Mouse (Mus musculus) ES-E14 (cell line): ENCODE measurements around the gene Pck2. TPM values are rescaled to one million over a fixed set of nuclear protein-coding genes. Genes with fewer than 3 reads are reported as not detected.

Source experiments
- DNase-seq: peaks from one replicate; pipeline ENCODE4 v3.0.0-alpha.2; 2013; ENCODE audit warnings: low read depth, low spot score
- H3K27ac ChIP-seq: 2 replicates; pipeline ENCODE4 v1.5.1; 2012; ENCODE audit warnings: low read depth, mild to moderate bottlenecking, low read length, moderate library complexity, mixed read lengths; ENCODE audit not compliant: poor library complexity, insufficient read depth, severe bottlenecking
- H3K36me3 ChIP-seq: 2 replicates; pipeline ENCODE4 v1.6.1; 2012; ENCODE audit warnings: mild to moderate bottlenecking, low read length, moderate library complexity, mixed read lengths; ENCODE audit not compliant: control insufficient read depth, poor library complexity, insufficient read depth, severe bottlenecking
- H3K4me1 ChIP-seq, 2 experiments: fragments of 150-350 bp in 1 of 2; sonication (generic) in 1 of 2; 2 replicates each; pipeline ENCODE4 v1.6.1; 2012; ENCODE audit warnings: low read length in 2 of 2, mild to moderate bottlenecking in 1 of 2, mixed read lengths in 1 of 2; ENCODE audit not compliant: control insufficient read depth in 2 of 2, insufficient read depth in 2 of 2, poor library complexity in 1 of 2
- H3K4me3 ChIP-seq, 2 experiments: fragments of 150-350 bp in 1 of 2; sonication (generic) in 1 of 2; 2 replicates each; pipeline ENCODE4 v1.5.1; 2012; ENCODE audit warnings: low read length in 2 of 2, low read depth in 1 of 2, mild to moderate bottlenecking in 1 of 2, mixed read lengths in 1 of 2; ENCODE audit not compliant: insufficient read depth in 1 of 2, poor library complexity in 1 of 2, severe bottlenecking in 1 of 2
- H3K9ac ChIP-seq: 2 replicates; pipeline ENCODE4 v1.6.1; 2012; ENCODE audit warnings: low read depth, mild to moderate bottlenecking, low read length, mixed read lengths; ENCODE audit not compliant: poor library complexity, insufficient read depth, severe bottlenecking
- H3K9me3 ChIP-seq: fragments of 150-350 bp; sonication (generic); 2 replicates; pipeline ENCODE4 v1.6.1; 2012; ENCODE audit warnings: low read depth, mild to moderate bottlenecking, low read length; ENCODE audit not compliant: control insufficient read depth, insufficient read depth
- CHD2 ChIP-seq: IDR thresholded peaks from 2 replicates; pipeline ENCODE4 v1.6.1; 2014; ENCODE audit warnings: mild to moderate bottlenecking, low read depth, low read length, inconsistent platforms
- HCFC1 ChIP-seq: IDR thresholded peaks from 2 replicates; pipeline ENCODE4 v1.6.1; 2012; ENCODE audit warnings: low read length, inconsistent platforms, borderline replicate concordance; ENCODE audit not compliant: insufficient read depth
- MAFK ChIP-seq: IDR thresholded peaks from 2 replicates; pipeline ENCODE4 v1.6.1; 2014; ENCODE audit warnings: mild to moderate bottlenecking, low read depth, low read length, inconsistent platforms; ENCODE audit not compliant: insufficient read depth
- ZC3H11A ChIP-seq: IDR thresholded peaks from 2 replicates; pipeline ENCODE4 v1.6.1; 2012; ENCODE audit warnings: low read depth, mild to moderate bottlenecking, inconsistent platforms, low read length, borderline replicate concordance
- ZNF384 ChIP-seq: IDR thresholded peaks from 2 replicates; pipeline ENCODE4 v1.6.1; 2012; ENCODE audit warnings: low read depth, low read length, inconsistent platforms
- in situ Hi-C, 2 experiments: fragments of 600-800 bp; cut with MboI; formaldehyde crosslinking; loops; one replicate each; pipeline ENCODE4 v1.15.1; 2025; ENCODE audit warnings: low sequenced_read_pairs in 2 of 2, inconsistent platforms in 1 of 2; ENCODE audit not compliant: unreplicated experiment in 2 of 2
- total RNA-seq: library from RNA; depleted of rRNA; stranded (reverse); fragments of 300-350 nt; gene quantifications from 2 replicates; pipeline ENCODE4 v1.2.3, GENCODE M21; 2012; rRNA removed

Pck2 gene
- total RNA-seq, result 28.5 and 108 TPM in 2 replicates

- TF ChIP-seq ZC3H11A (no peak), HCFC1 (0 out of 2 replicates have a peak, but pooled peaks have one; percentile 24)
- in situ Hi-C loops, result loop anchor here in 1 of 2 experiments (5.0 kb wide), 1 partner anchor 52 kb away; the partner anchor contains the start of genes Psme2 and Rnf31
- no peaks in the 10 kb centered on the region for H3K9me3 ChIP-seq
- peaks cover 25% of the 10 kb centered on the region for H3K36me3 ChIP-seq
- peaks cover 7 to 21% of the 10 kb centered on the region in 2 experiments; a peak in 3 of 4 replicates for H3K4me1 ChIP-seq
- H3K27ac ChIP-seq, result no peak within 1 kb of the TSS
- peak within 1 kb of the TSS; percentile 71 to 75 for H3K4me3 ChIP-seq
- H3K9ac ChIP-seq, result peak within 1 kb of the TSS; percentile 81
- peak; percentile 93 for DNase-seq
These were observed at the start of gene Pck2 for GRCm38 (mm10) chr14:55540067-55540786. Gene Pck2, plus strand, starts transcription at chr14:55540266.

- Histone ChIP-seq H3K27ac (no peak within 1 kb of the TSS), H3K36me3 (no peaks in the 10 kb centered on the region), H3K9ac (peak within 1 kb of the TSS; percentile 46), H3K4me1 (peaks cover 0 to 11% of the 10 kb centered on the region in 2 experiments; a peak in 1 of 4 replicates), H3K4me3 (peak within 1 kb of the TSS; percentile 83 to 84), H3K9me3 (no peaks in the 10 kb centered on the region)
- no peak for TF ChIP-seq ZC3H11A
- peak; percentile 79; the same call in 1 of the 2 replicates for TF ChIP-seq ZNF384
- DNase-seq, result no peak
- in situ Hi-C loops, result no loop called here
These were observed 49.5 kb upstream of the Pck2 start, which contains the start of gene Carmil3 for GRCm38 (mm10) chr14:55490361-55491201. Gene Carmil3, plus strand, starts transcription at chr14:55490651.

DNA sequence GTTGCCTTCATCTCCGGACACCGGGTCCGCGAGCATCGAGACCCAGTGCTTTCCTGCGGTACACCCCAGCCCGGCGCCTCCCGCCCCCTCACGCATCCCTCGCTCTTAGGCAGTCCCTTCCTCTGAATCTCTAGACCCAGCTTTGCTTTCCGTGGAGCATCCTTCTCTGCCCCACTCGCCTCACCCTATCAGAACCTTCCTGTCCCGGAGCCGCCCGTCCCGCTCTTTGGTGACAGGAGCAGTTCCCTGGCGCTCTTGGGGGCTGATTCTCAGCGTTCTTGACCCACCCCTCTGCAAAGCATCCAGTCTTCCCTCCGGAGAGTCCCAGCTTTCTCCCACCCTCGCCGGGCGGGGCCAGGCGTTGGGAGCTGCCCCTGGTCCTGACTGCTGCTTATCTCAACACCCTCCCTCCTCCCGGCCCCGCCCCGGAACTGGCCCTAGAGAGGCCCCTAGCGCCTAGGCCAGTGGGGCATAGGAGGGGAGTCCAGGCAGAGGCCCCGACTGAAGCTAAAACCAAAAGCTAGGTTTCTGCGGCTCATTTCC lies 48.7 kb upstream of the Pck2 start:
- Histone ChIP-seq H3K36me3 (no peaks in the 10 kb centered on the region), H3K4me1 (peaks cover 0 to 13% of the 10 kb centered on the region in 2 experiments; a peak in 1 of 4 replicates), H3K27ac (no peak overlapping the region), H3K9me3 (no peaks in the 10 kb centered on the region), H3K4me3 (peak overlapping the region; percentile 83 to 84), H3K9ac (peak overlapping the region; percentile 46)
- peak; percentile 65 for DNase-seq
- in situ Hi-C loops, result no loop called here
- TF ChIP-seq ZNF384, result no peak
- no peak for TF ChIP-seq HCFC1
- no peak for TF ChIP-seq CHD2
- TF ChIP-seq MAFK, result no peak
- no peak for TF ChIP-seq ZC3H11A

DNA sequence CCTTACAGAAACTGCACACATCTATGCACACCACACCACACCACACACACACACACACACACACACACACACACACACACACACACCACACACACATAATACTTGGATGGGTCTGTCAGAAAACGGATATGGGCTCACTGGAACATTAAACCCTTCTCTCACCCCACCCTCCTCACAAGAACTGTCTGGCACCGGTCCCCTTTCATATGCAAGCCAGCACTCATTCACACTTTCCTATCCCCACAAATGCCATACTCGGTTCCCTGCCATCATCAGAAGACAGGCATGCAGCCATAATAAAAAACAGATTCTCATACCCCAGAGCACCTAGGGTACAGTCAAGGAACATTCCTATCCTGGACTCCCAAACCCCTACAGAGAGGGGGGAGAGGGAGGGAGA lies 48.0 kb upstream of the Pck2 start:
- no peak overlapping the region for H3K4me3 ChIP-seq

More for the DNA sequence above, 48.0 kb upstream of the Pck2 start:
- H3K27ac ChIP-seq, result no peak overlapping the region
- no peak for DNase-seq
- H3K4me1 ChIP-seq, result peaks cover 0 to 13% of the 10 kb centered on the region in 2 experiments; a peak in 1 of 4 replicates
- no peaks in the 10 kb centered on the region for H3K9me3 ChIP-seq
- TF ChIP-seq ZNF384 (no peak), MAFK (no peak), HCFC1 (no peak), ZC3H11A (no peak), CHD2 (no peak)
- no peaks in the 10 kb centered on the region for H3K36me3 ChIP-seq
- H3K9ac ChIP-seq, result no peak overlapping the region
- in situ Hi-C loops, result no loop called here
